ENCODE assay signal across 7 mouse cellular contexts in the genomic region with DNA sequence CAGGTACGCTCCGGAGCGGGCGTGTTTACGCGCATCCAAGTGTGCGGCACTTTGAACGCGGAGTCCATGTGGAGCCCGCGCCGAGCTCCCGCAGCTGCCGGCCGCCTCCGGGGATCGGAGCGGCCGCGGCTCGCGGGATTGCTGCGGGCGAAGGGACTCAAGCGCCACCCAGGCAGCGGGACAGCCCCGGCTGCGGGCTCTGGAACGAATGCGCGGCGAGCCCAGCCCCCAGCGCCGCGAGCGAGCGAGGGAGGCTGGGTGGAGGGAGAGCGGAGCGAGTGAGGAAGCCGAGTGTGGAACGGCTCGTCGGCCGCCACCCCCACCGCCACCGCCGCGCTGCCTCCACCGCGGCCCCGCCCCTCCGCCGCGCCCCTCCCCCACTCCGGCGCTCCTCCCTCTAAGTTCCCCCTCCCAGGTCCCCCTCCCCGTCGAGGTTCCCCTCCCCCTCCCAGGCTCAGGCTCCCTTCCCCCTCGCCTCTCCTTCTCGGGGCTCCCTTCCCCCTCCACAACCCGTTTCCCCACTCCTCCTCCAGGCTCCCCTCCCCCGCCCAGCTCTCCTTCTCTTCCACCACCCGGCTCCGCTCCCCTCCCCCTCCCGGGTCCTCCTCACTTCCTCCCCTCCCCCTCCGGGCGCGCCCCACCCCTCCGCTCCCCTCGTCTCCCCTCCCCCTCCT. TPM values are rescaled to one million over a fixed set of nuclear protein-coding genes. Genes with fewer than 3 reads are reported as not detected.
DNase-seq lines count a peak whose midpoint lies in the region; ATAC-seq and TF ChIP-seq lines count a peak whose summit lies in the region.

No protein-coding gene starts in this region.

- peak overlapping the region; percentile 80 for H3K4me3 ChIP-seq in limb, embryonic 11.5 days (ENCODE audit: low read depth, low read length)
- peak overlapping the region; percentile 91 for H3K4me3 ChIP-seq in midbrain, embryonic 13.5 days (replicated peaks)
- H3K4me3 ChIP-seq in small intestine, adult 2 months (ENCODE audit: low read depth, low read length), result peak overlapping the region; percentile 96

- peak overlapping the region; percentile 88 for H3K27ac ChIP-seq in limb, embryonic 11.5 days (replicated peaks; ENCODE audit: low read depth, low read length)
- peak overlapping the region; percentile 99 for H3K27ac ChIP-seq in midbrain, embryonic 13.5 days
- H3K27ac ChIP-seq in small intestine, adult 2 months (ENCODE audit: insufficient read depth, low read depth, low read length), result peak overlapping the region; percentile 91

- no peaks in the 10 kb centered on the region for H3K36me3 ChIP-seq in limb, embryonic 11.5 days (ENCODE audit: control insufficient read depth, insufficient read depth, low read length)
- no peaks in the 10 kb centered on the region for H3K36me3 ChIP-seq in midbrain, embryonic 13.5 days
- H3K36me3 ChIP-seq in small intestine, adult 2 months (ENCODE audit: control insufficient read depth, insufficient read depth, low read length), result no peaks in the 10 kb centered on the region; the same call in 1 of the 2 replicates

- WGBS in limb, embryonic 11.5 days, result 2% methylated on average over 55 of the region's 70 CpGs
- 2% methylated on average over 46 of the region's 70 CpGs for WGBS in midbrain, embryonic 13.5 days
- WGBS in small intestine, adult 2 months, result 1% methylated on average over 61 of the region's 70 CpGs

- H3K27me3 ChIP-seq in limb, embryonic 11.5 days (ENCODE audit: control insufficient read depth, insufficient read depth, low read length), result no peaks in the 10 kb centered on the region
- no peaks in the 10 kb centered on the region for H3K27me3 ChIP-seq in midbrain, embryonic 13.5 days
- H3K27me3 ChIP-seq in small intestine, adult 2 months (ENCODE audit: control insufficient read depth, insufficient read depth, low read length), result no peaks in the 10 kb centered on the region

- peak overlapping the region; percentile 81 for H3K9ac ChIP-seq in limb, embryonic 11.5 days (ENCODE audit: low read length)
- peak overlapping the region; percentile 80 for H3K9ac ChIP-seq in midbrain, embryonic 13.5 days (replicated peaks)

- peak; percentile 92 for DNase-seq in adrenal gland, adult 2 months
- peak; percentile 96 for DNase-seq in embryo, embryonic 11 days
- DNase-seq in gastrocnemius, postnatal 4 days (ENCODE audit: low spot score in 2 of 2), result peak; percentile 87 to 90
- peak; percentile 89 for DNase-seq in kidney, adult 18-20 months
- DNase-seq in limb, embryonic 11.5 days (ENCODE audit: low spot score), result peak; percentile 94

- TF ChIP-seq CTCF in small intestine, adult 2 months (IDR thresholded peaks at IDR 0.05; ENCODE audit: extremely low read depth, insufficient read length, insufficient replicate concordance, low read depth, low read length), result no peak

- peaks cover 6% of the 10 kb centered on the region for H3K4me1 ChIP-seq in limb, embryonic 11.5 days (ENCODE audit: control insufficient read depth, insufficient read depth, low read length)
- peaks cover 39% of the 10 kb centered on the region for H3K4me1 ChIP-seq in midbrain, embryonic 13.5 days (replicated peaks)
- H3K4me1 ChIP-seq in small intestine, adult 2 months (ENCODE audit: control insufficient read depth, insufficient read depth, insufficient read length, low read length), result peaks cover 22% of the 10 kb centered on the region

- peak; percentile 82 for ATAC-seq in limb, embryonic 11.5 days (ENCODE audit: insufficient number of reproducible peaks, low FRiP score, low TSS enrichment, low read depth)
- ATAC-seq in midbrain, embryonic 13.5 days, result peak; percentile 92

- H3K9me3 ChIP-seq in limb, embryonic 11.5 days (ENCODE audit: control insufficient read depth, low read length), result no peaks in the 10 kb centered on the region
- H3K9me3 ChIP-seq in midbrain, embryonic 13.5 days, result no peaks in the 10 kb centered on the region

- no peak for TF ChIP-seq POLR2A in small intestine, adult 2 months (IDR thresholded peaks at IDR 0.05; ENCODE audit: low read depth, low read length)

- peak overlapping the region; percentile 62 for H3K4me2 ChIP-seq in limb, embryonic 11.5 days (ENCODE audit: low read depth, severe bottlenecking)
- H3K4me2 ChIP-seq in midbrain, embryonic 13.5 days (replicated peaks), result peak overlapping the region; percentile 74

RNA-seq across cellular contexts. Expression of a gene that starts 0.4 kb away (rescaled TPM):
- 10 to 100 TPM; 70.3 to 84.2 TPM for total RNA-seq in adrenal gland, adult 2 months (2021)
- polyA plus RNA-seq in adrenal gland, adult 2 months (2012; rRNA removed), result 49.7 and 53.0 TPM in 2 replicates
- total RNA-seq in gastrocnemius, postnatal 4 days (2021), result 10 to 100 TPM; 67.1 to 69.4 TPM
- polyA plus RNA-seq in limb, embryonic 11.5 days (2014; fragmentation: Nextera tagmentation; extraction: Ambion mirVana), result 30.5 and 36.7 TPM in 2 replicates
- polyA plus RNA-seq in midbrain, embryonic 13.5 days (2015; fragmentation: Nextera tagmentation; extraction: Ambion mirVana), result 18.2 and 20.2 TPM in 2 replicates
- polyA plus RNA-seq in small intestine, adult 2 months (2012; rRNA removed), result 11.5 and 15.8 TPM in 2 replicates

Comparison
In these comparisons a context has a peak if more than half of its experiments do, and no peak if none do; other contexts are left out.
1. Peak in every context shown above with its lines: DNase-seq, ATAC-seq, H3K4me3 ChIP-seq and H3K27ac ChIP-seq.